9 mouse cellular contexts compared by ENCODE assay signal in genomic region chr1:78419593-78419992, GRCm38 (mm10).
DNase-seq lines count a peak whose midpoint lies in the region; ATAC-seq lines count a peak whose summit lies in the region.
"Had no signal": no experiment of that assay in that cellular context is flagged by ENCODE, and none has a peak within 500 bp of the region (broad histone marks: within the 10 kb centered on the region; RNA-seq: fewer than 3 reads in every experiment).

No protein-coding gene starts in this region.

- DNase-seq in ZHBTc4 (ENCODE audit: low read depth, low spot score): peak; percentile 51
- DNase-seq in cerebellum, adult 9-10 months: peak; percentile 87
- peak; percentile 32 to 88 for DNase-seq in frontal cortex, adult 2 months (ENCODE audit: extremely low spot score in 1 of 2, low spot score in 1 of 2)
- peak; percentile 92 for DNase-seq in intestine, embryonic 14.5 days (ENCODE audit: low spot score)
- peak; percentile 75 to 85 for DNase-seq in left cerebral cortex, adult 18-20 months (ENCODE audit: low spot score in 2 of 2)
- peak; percentile 58 for DNase-seq in right cerebral cortex, postnatal 25 days

- peaks cover 36% of the 10 kb centered on the region for H3K36me3 ChIP-seq in intestine, embryonic 14.5 days (ENCODE audit: control insufficient read depth, insufficient read depth, low read length)

- H3K9me3 ChIP-seq in intestine, embryonic 14.5 days (ENCODE audit: control insufficient read depth, low read length): no peaks in the 10 kb centered on the region
- H3K9me3 ChIP-seq: limb, embryonic 12.5 days had no signal

- no peak overlapping the region for H3K9ac ChIP-seq in intestine, embryonic 14.5 days (ENCODE audit: low read length)
- H3K9ac ChIP-seq: limb, embryonic 12.5 days had no signal

- 52% methylated on average over 4 of the region's 4 CpGs for WGBS in intestine, embryonic 14.5 days

- H3K27me3 ChIP-seq in intestine, embryonic 14.5 days (replicated peaks; ENCODE audit: control insufficient read depth, insufficient read depth, low read length): no peaks in the 10 kb centered on the region
- H3K27me3 ChIP-seq: limb, embryonic 12.5 days had no signal

- H3K4me3 ChIP-seq in intestine, embryonic 14.5 days (ENCODE audit: low read depth, low read length): no peak overlapping the region
- H3K4me3 ChIP-seq: limb, embryonic 12.5 days had no signal

- no peak overlapping the region for H3K27ac ChIP-seq in intestine, embryonic 14.5 days (ENCODE audit: low read depth)
- H3K27ac ChIP-seq: limb, embryonic 12.5 days had no signal

- H3K4me1 ChIP-seq in intestine, embryonic 14.5 days (replicated peaks; ENCODE audit: control insufficient read depth, insufficient read depth, low read length): no peaks in the 10 kb centered on the region
- H3K4me1 ChIP-seq: limb, embryonic 12.5 days had no signal

- peak; percentile 52 for ATAC-seq in intestine, embryonic 14.5 days (replicated peaks; ENCODE audit: low FRiP score, low TSS enrichment, low read depth)
- peak; percentile 75 for ATAC-seq in megakaryocyte progenitor cell, adult 5-6 weeks (replicated peaks; ENCODE audit: poor library complexity)
- no peak for ATAC-seq in inflammation-experienced regulatory T-cells, adult 6 months

- H3K4me2 ChIP-seq in intestine, embryonic 14.5 days (ENCODE audit: low read length): no peak overlapping the region
- H3K4me2 ChIP-seq: limb, embryonic 12.5 days had no signal
